Mouse (Mus musculus): ENCODE measurements around the gene Ctsd.
"Not testable (repeated sequence)": the region's sequence is repeated elsewhere in the genome, so short reads cannot be mapped to it uniquely, and the experiment has no call there.

Gene Ctsd

GRCm38 (mm10) chr7:142387419-142388148 lies at the start of gene Ctsd:
Gene Ctsd (minus strand): TSS chr7:142388038.
- peak; percentile 98 for DNase-seq (ENCODE audit: low spot score)

GRCm38 (mm10) chr7:142437324-142437723 lies 49.5 kb upstream of the Ctsd start:
- no peak for DNase-seq (ENCODE audit: low spot score)

- DNase-seq (ENCODE audit: low spot score), result peak; percentile 83
Observed at GRCm38 (mm10) chr7:142435524-142435923, 47.7 kb upstream of the Ctsd start.

GRCm38 (mm10) chr7:142434137-142434865 lies 46.5 kb upstream of the Ctsd start, which contains the start of gene Syt8:
Gene Syt8 (plus strand): TSS chr7:142434850.
- no peak for DNase-seq (ENCODE audit: low spot score)

GRCm38 (mm10) chr7:142433623-142434022 lies 45.8 kb upstream of the Ctsd start:
- DNase-seq (ENCODE audit: low spot score), result no peak

- no peak for DNase-seq (ENCODE audit: low spot score)
Observed at GRCm38 (mm10) chr7:142431106-142431505, 43.3 kb upstream of the Ctsd start.

- DNase-seq (ENCODE audit: low spot score), result peak; percentile 41
Observed at GRCm38 (mm10) chr7:142430160-142430678, 42.4 kb upstream of the Ctsd start.

- no peak for DNase-seq (ENCODE audit: low spot score)
Observed at GRCm38 (mm10) chr7:142428213-142428612, 40.4 kb upstream of the Ctsd start.

GRCm38 (mm10) chr7:142425641-142426213 lies 37.9 kb upstream of the Ctsd start:
- no peak for DNase-seq (ENCODE audit: low spot score)

- DNase-seq (ENCODE audit: low spot score), result no peak
Observed at GRCm38 (mm10) chr7:142421826-142422225, 34.0 kb upstream of the Ctsd start.

- DNase-seq (ENCODE audit: low spot score), result no peak
Observed at GRCm38 (mm10) chr7:142419887-142420286, 32.0 kb upstream of the Ctsd start.

GRCm38 (mm10) chr7:142418679-142419078 lies 30.8 kb upstream of the Ctsd start:
- DNase-seq (ENCODE audit: low spot score), result no peak

GRCm38 (mm10) chr7:142418027-142418426 lies 30.2 kb upstream of the Ctsd start:
- no peak for DNase-seq (ENCODE audit: low spot score)

GRCm38 (mm10) chr7:142416225-142416624 lies 28.4 kb upstream of the Ctsd start:
- no peak for DNase-seq (ENCODE audit: low spot score)

- no peak for DNase-seq (ENCODE audit: low spot score)
Observed at GRCm38 (mm10) chr7:142415314-142415713, 27.5 kb upstream of the Ctsd start.

GRCm38 (mm10) chr7:142413285-142413684 lies 25.4 kb upstream of the Ctsd start:
- DNase-seq (ENCODE audit: low spot score), result no peak

- no peak for DNase-seq (ENCODE audit: low spot score)
Observed at GRCm38 (mm10) chr7:142409603-142410002, 21.8 kb upstream of the Ctsd start.

GRCm38 (mm10) chr7:142408686-142409085 lies 20.8 kb upstream of the Ctsd start:
- DNase-seq (ENCODE audit: low spot score), result no peak

GRCm38 (mm10) chr7:142407935-142408334 lies 20.1 kb upstream of the Ctsd start:
- DNase-seq (ENCODE audit: low spot score), result no peak

- not testable (repeated sequence) for DNase-seq (ENCODE audit: low spot score)
Observed at GRCm38 (mm10) chr7:142405134-142405533, 17.3 kb upstream of the Ctsd start.

GRCm38 (mm10) chr7:142403591-142403990 lies 15.8 kb upstream of the Ctsd start:
- peak; percentile 56 for DNase-seq (ENCODE audit: low spot score)

- DNase-seq (ENCODE audit: low spot score), result no peak
Observed at GRCm38 (mm10) chr7:142400750-142401142, 12.9 kb upstream of the Ctsd start.

All from layer of hippocampus, adult 11-12 months (tissue).